Mouse (Mus musculus): ENCODE results near the gene Ptch1. TPM values are rescaled to one million over a fixed set of nuclear protein-coding genes. Genes with fewer than 3 reads are reported as not detected.

Gene Ptch1
- total and polyA plus RNA-seq, 3 experiments = 6.2 to 14.9 (median 7.4) TPM

GRCm38 (mm10) chr13:63544967-63545253 is 28.5 kb downstream of the Ptch1 start:
- no peak for DNase-seq (ENCODE audit: extremely low read depth)
- Histone ChIP-seq H3K4me3 (replicated peaks in 1 of 3; ENCODE audit: low read depth in 2 of 3, low read length in 2 of 3, poor library complexity in 1 of 3) (no peak overlapping the region), H3K36me3 (replicated peaks in 1 of 2; ENCODE audit: control insufficient read depth in 1 of 2, insufficient read depth in 1 of 2, low read length in 1 of 2) (peaks cover 25 to 93% of the 10 kb centered on the region in 2 experiments), H3K4me2 (ENCODE audit: insufficient read depth, low read depth, poor library complexity, severe bottlenecking) (no peak overlapping the region), H3K9me3 (replicated peaks; ENCODE audit: low read length) (no peaks in the 10 kb centered on the region), H3K27me3 (replicated peaks) (no peaks in the 10 kb centered on the region), H3K27ac (ENCODE audit: insufficient read depth, low read depth) (no peak overlapping the region), H3K9ac (ENCODE audit: insufficient read depth, low read depth) (no peak overlapping the region), H3K4me1 (ENCODE audit: control insufficient read depth in 1 of 2, insufficient read depth in 2 of 2) (peaks cover 25 to 55% of the 10 kb centered on the region in 2 experiments), H3K79me2 (replicated peaks; ENCODE audit: control insufficient read depth, extremely low read depth, insufficient read depth, poor library complexity, severe bottlenecking) (peaks cover 4% of the 10 kb centered on the region; the same call in 1 of the 2 replicates)
- in situ Hi-C loops (cut with MboI; ENCODE audit: low pct_ligation_motif_present, low pct_unique_long_range_greater_than_20kb, low sequenced_read_pairs) (no loop called here), dilution Hi-C loops (cut with MboI; ENCODE audit: extremely low pct_ligation_motif_present, extremely low pct_unique_long_range_greater_than_20kb, low sequenced_read_pairs) (no loop called here)
- TF ChIP-seq EP300 (IDR thresholded peaks at IDR 0.05; ENCODE audit: low read length) (no peak), CTCF (conservative IDR thresholded peaks at IDR 0.05 in 1 of 2, IDR thresholded peaks at IDR 0.05 in 1 of 2; ENCODE audit: low read depth in 2 of 2, low read length in 2 of 2) (no peak), IRF4 (IDR thresholded peaks at IDR 0.05; ENCODE audit: low read depth, low read length) (no peak), MAZ (IDR thresholded peaks at IDR 0.05; ENCODE audit: low read depth, low read length) (no peak)

GRCm38 (mm10) chr13:63544119-63544966 is 29.1 kb downstream of the Ptch1 start:
- Histone ChIP-seq H3K9ac (ENCODE audit: insufficient read depth, low read depth) (no peak overlapping the region), H3K79me2 (replicated peaks; ENCODE audit: control insufficient read depth, extremely low read depth, insufficient read depth, poor library complexity, severe bottlenecking) (peaks cover 4% of the 10 kb centered on the region; the same call in 1 of the 2 replicates), H3K4me2 (ENCODE audit: insufficient read depth, low read depth, poor library complexity, severe bottlenecking) (peak overlapping the region; percentile 11; the same call in 1 of the 2 replicates), H3K27ac (ENCODE audit: insufficient read depth, low read depth) (no peak overlapping the region), H3K27me3 (replicated peaks) (no peaks in the 10 kb centered on the region), H3K4me3 (replicated peaks in 1 of 3; ENCODE audit: low read depth in 2 of 3, low read length in 2 of 3, poor library complexity in 1 of 3) (no peak overlapping the region), H3K9me3 (replicated peaks; ENCODE audit: low read length) (no peaks in the 10 kb centered on the region), H3K36me3 (replicated peaks in 1 of 2; ENCODE audit: control insufficient read depth in 1 of 2, insufficient read depth in 1 of 2, low read length in 1 of 2) (peaks cover 31 to 93% of the 10 kb centered on the region in 2 experiments), H3K4me1 (ENCODE audit: control insufficient read depth in 1 of 2, insufficient read depth in 2 of 2) (peaks cover 25 to 55% of the 10 kb centered on the region in 2 experiments)
- no peak for TF ChIP-seq UBTF (IDR thresholded peaks at IDR 0.05; ENCODE audit: low read depth, low read length)
- TF ChIP-seq MEF2A (IDR thresholded peaks at IDR 0.05; ENCODE audit: borderline replicate concordance, low read depth, low read length) = peak; percentile 25; the same call in 1 of the 2 replicates
- no peak for DNase-seq (ENCODE audit: extremely low read depth)
- dilution Hi-C loops (cut with MboI; ENCODE audit: extremely low pct_ligation_motif_present, extremely low pct_unique_long_range_greater_than_20kb, low sequenced_read_pairs) = no loop called here
- in situ Hi-C loops (cut with MboI; ENCODE audit: low pct_ligation_motif_present, low pct_unique_long_range_greater_than_20kb, low sequenced_read_pairs) = no loop called here

GRCm38 (mm10) chr13:63543459-63543858 is 29.9 kb downstream of the Ptch1 start:
- in situ Hi-C loops (cut with MboI; ENCODE audit: low pct_ligation_motif_present, low pct_unique_long_range_greater_than_20kb, low sequenced_read_pairs) (no loop called here), dilution Hi-C loops (cut with MboI; ENCODE audit: extremely low pct_ligation_motif_present, extremely low pct_unique_long_range_greater_than_20kb, low sequenced_read_pairs) (no loop called here)
- H3K27ac ChIP-seq (ENCODE audit: insufficient read depth, low read depth) = no peak overlapping the region
- peaks cover 4% of the 10 kb centered on the region; the same call in 1 of the 2 replicates for H3K79me2 ChIP-seq (replicated peaks; ENCODE audit: control insufficient read depth, extremely low read depth, insufficient read depth, poor library complexity, severe bottlenecking)
- no peaks in the 10 kb centered on the region for H3K9me3 ChIP-seq (replicated peaks; ENCODE audit: low read length)
- no peaks in the 10 kb centered on the region for H3K27me3 ChIP-seq (replicated peaks)
- peaks cover 39 to 94% of the 10 kb centered on the region in 2 experiments for H3K36me3 ChIP-seq (replicated peaks in 1 of 2; ENCODE audit: control insufficient read depth in 1 of 2, insufficient read depth in 1 of 2, low read length in 1 of 2)
- DNase-seq (ENCODE audit: extremely low read depth) = no peak
- no peak for TF ChIP-seq POLR2A (IDR thresholded peaks at IDR 0.05; ENCODE audit: low read depth, low read length)
- TF ChIP-seq ZNF384 (IDR thresholded peaks at IDR 0.05; ENCODE audit: low read depth, low read length) = no peak
- no peak for TF ChIP-seq RCOR1 (conservative IDR thresholded peaks at IDR 0.05; ENCODE audit: low read depth, low read length)
- TF ChIP-seq MAFK (IDR thresholded peaks at IDR 0.05; ENCODE audit: insufficient replicate concordance, low read length) = no peak
- TF ChIP-seq E2F4 (IDR thresholded peaks at IDR 0.05; ENCODE audit: insufficient replicate concordance, low read depth, low read length) = no peak
- no peak for TF ChIP-seq ZKSCAN1 (IDR thresholded peaks at IDR 0.05; ENCODE audit: borderline replicate concordance, low read depth, low read length)
- no peak for TF ChIP-seq TBP (conservative IDR thresholded peaks at IDR 0.05; ENCODE audit: low read depth, low read length)
- no peak for TF ChIP-seq SIN3A (IDR thresholded peaks at IDR 0.05; ENCODE audit: low read length)
- no peak overlapping the region for H3K4me3 ChIP-seq (replicated peaks in 1 of 3; ENCODE audit: low read depth in 2 of 3, low read length in 2 of 3, poor library complexity in 1 of 3)
- no peak overlapping the region for H3K9ac ChIP-seq (ENCODE audit: insufficient read depth, low read depth)
- peaks cover 21 to 50% of the 10 kb centered on the region in 2 experiments for H3K4me1 ChIP-seq (ENCODE audit: control insufficient read depth in 1 of 2, insufficient read depth in 2 of 2)
- no peak overlapping the region for H3K4me2 ChIP-seq (ENCODE audit: insufficient read depth, low read depth, poor library complexity, severe bottlenecking)

All from CH12.LX (cell line).